Mouse (Mus musculus) retina, adult 2 months (tissue): ENCODE results near the gene Gm11172.
"Not testable (repeated sequence)": the region's sequence is repeated elsewhere in the genome, so short reads cannot be mapped to it uniquely, and the experiment has no call there.

Experiments used
- DNase-seq: peaks from one replicate; pipeline ENCODE4 v3.0.0-alpha.2; 2012; ENCODE audit warnings: low read depth, low spot score

The Gm11172 gene

DNA sequence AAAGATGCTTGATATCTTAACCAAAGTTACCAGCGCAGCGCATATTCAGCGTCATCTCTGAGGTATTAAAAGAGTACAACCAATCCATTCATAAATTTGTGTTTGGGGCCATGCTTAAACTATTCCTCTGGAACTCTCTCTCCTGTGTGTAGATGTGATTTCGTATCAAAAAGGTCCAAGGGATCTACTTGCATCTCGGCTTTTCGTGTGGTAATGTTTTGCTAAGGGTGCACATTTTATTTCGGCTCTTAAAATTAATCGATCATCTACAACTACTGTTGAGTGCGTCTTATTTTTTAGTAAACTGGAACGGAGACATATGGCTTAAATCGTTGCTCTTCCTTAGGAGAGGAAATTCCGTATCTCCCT is 21.8 kb downstream of the Gm11172 start:
- DNase-seq = no peak

DNA sequence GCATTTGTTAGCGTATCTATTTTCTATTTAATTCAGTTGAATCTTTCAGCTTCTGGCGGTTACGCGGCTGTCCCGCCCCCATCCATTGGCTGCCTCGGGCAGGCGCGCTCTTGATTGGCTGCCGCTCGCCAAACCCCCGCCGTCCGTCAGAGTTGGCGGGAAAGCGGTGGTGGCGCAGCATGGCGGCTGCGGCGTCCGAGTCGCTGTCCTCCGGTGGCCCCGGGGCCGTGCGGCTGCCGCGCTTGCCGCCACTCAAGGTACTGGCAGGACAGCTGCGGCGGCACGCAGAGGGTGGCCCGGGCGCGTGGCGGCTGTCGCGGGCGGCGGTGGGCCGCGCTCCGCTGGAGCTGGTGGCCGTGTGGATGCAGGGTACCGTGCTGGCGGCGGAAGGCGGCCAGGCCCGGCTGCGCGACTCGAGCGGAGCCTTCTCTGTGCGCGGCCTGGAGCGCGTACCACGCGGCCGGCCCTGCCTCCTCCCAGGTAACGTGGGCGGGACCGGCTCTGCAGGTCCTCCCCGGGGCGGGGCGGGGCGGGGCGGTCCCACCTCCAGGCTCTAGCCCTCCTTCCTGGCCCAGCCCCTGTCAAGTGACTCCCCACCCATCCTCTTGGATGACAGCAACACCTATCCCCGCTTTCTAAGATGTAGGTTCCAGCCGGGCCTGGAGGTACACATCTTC is 22.3 kb downstream of the Gm11172 start, which contains the start of gene Rmi2:
Gene Rmi2 (plus strand): TSS at position 149 of the 677 bp plus-strand sequence.
- DNase-seq = peak; percentile 44

DNA sequence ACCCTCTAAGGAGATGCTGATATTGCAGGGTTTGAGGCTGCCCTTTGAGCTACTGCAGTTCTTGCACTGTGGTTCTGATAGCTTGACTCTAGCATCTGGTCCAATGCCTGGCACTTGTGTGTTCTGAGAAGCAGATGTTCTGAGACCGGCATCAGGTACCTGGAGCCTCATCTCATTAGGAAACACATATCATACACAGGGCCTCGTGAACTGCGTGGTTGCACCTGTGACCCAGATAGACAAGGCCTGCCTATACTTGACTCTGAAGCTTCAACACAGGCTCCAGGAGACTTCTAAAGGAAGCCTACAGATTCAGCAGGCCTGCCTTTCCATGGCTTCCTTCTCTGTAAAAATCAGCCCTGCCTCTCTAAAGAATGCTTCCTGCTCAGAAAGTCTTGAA is 23.7 kb downstream of the Gm11172 start:
- DNase-seq = no peak

DNA sequence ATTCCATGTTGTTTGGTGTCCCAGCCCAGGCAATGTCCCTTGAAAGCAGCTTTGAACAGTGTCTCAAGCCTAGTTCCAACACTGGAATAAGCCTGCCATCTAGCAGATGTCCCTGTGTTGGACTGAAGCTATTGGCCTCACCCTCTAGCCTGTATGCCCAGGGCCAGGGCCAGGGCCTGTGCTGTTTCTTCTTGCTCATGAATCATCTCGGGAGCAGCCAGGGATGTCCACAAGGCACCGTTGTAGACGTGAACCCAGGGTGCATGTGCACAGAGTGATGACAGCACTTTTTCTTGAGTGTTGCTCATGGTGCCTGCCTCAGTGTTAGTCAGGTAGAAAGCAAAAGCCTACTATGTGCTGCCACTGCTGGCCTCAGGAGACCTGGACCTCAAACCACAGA is 24.5 kb downstream of the Gm11172 start:
- no peak for DNase-seq

DNA sequence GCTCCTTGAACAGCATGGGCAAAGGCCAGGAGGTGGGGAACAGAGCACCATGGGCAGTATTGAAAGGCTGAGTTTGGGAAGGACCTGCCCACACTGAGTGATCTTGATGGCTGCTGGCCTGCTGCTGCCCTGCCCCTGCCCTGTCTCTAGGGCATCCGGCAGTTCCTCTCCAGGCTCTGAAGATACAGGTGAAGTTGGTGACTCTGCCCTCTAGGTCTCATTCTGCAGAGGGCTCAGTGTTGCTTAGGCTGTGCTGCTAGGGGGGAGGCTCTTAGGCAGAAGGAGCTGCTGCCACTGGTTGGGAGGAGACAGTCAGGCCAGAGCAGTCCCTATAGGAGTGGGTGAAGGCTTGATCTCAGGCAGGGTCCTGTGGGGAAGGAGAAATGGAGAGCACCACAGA is 25.2 kb downstream of the Gm11172 start:
- DNase-seq = no peak

DNA sequence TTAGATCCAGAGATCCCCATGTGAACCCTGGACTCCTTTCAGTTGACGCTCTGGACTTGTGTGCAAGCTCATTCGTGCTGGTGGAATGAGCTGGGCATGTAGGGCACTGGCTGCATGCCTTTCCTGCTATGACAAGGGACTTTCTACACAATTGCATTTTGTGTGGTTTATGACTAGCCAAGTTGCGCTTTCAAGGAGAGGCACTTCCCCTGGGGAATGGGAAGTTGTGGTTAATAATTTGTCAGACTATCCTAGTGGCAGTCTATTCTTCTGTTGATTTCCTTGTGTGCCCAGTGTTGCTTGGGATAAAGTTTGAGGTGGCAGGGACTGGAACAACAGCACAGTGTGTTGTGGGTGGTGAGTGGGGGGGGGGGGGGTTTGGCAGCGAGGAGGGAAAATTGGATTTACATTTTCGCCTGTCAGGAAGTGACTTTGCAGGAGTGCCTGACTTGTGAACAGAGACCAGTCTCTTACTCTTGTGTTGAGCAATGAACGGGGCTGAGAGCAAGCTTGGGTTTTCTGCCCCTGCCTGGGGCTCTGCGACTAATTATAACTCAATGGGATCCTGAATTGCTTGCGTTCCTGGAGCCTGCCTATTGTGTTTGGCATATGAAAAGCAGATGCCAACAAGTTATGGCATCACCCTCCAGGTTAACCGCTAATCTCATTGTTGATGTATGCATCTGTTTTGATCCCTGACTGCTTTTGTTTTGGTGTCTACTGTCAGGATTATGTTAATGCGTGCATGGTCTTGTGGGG is 26.0 kb downstream of the Gm11172 start:
- DNase-seq = no peak

DNA sequence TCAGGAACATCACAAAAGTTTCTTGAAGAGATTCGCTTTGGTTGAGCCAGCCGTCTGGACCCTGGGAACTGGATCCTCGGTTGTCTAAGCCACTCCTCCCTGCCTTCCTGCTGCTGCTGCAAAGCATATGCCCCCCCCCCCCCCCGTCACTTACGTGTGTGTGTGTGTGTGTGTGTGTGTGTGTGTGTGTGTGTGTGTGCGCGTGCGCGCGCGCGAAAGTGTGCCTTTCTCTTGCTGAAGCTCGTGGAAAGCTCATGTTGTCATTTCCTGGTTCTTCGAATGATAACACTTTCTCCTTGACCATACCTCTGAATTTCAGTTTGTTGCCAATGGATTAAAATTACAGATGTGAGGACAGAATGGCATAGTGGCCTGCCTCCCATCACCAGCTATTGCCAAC is 27.3 kb downstream of the Gm11172 start:
- no peak for DNase-seq

DNA sequence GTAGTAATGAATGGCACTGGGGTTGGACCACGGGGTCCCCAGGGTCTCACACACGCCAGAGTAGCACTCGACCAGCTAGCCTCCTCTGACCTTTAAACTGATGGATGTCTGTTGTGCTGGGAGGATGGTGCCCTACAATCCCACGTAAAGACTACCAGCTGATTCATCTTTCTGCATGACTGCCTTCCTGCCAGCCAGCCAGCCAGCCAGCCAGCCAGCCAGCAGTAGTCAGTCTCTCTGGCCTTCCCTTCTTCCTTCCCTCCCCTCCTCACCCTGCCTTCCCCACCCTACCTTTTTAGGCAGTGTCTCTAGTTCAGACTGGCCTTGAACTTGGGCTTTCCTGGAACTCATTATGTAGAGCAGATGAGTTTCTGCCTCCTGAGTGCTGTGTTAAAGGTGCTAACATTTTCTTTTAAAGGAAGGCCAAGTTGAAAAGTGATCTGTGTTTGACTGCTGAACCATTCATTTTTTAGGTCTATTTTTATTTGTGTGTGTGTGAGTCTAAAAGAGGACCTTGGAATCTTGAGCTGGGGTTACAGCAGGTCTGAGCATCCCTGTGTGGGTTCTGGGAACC is 29.7 kb downstream of the Gm11172 start:
- DNase-seq = no peak

DNA sequence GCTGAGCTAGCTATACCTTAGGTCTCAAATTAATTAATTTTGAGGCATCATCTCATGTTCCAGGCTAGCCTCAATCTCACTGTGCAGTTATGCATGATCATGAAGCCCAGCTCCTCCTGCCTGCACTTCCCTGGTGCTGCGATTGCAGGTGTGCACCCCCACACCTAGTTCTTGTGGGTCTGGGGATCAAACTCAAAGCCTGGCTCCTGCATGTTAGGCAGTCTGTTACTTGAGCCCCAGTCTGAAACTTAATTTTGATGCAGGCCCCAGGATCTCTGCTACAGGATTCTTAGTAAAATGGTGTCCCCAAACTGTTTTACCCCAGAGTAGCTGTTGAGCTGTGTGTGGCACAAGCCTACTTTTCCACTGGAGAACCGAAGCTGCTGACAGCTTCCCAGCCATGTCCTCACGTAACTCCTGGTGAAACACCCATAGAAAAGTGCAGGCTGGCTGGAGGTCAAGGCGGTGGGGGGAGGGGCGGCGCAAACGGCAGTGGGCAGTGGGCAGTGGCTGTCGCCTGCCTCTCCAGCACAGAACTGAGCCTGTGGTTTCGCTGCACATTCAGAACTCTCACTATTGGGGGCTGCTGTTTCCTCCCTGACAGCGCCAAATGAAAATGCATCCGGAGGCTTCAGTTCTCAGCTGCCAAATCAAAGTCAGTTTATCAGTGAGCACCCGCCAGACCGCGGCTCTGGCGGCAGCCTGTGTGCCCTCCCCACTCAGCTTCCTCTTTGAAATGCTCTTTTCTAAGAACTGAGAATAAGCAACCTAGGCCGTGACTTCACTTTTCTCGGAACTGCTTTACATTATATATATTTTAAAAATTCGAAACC is 31.0 kb downstream of the Gm11172 start:
- no peak for DNase-seq

DNA sequence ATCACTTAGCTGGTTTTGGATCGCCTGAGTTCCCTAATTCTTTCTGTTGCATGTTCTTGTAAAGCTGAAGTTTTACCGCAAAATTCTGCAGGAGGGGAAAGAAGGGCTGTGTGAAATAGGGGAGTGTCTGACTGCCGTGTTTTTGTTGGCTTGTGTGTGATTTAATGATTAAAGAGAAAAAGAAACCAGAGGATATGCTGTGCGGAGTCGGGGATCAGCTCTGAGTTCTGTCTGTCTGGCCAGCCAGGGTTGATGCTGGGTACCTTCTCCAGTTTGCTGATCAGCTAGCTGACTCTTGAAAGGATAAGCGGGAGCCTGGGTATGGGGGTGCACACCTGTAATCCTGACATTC is 31.6 kb downstream of the Gm11172 start:
- DNase-seq = no peak

DNA sequence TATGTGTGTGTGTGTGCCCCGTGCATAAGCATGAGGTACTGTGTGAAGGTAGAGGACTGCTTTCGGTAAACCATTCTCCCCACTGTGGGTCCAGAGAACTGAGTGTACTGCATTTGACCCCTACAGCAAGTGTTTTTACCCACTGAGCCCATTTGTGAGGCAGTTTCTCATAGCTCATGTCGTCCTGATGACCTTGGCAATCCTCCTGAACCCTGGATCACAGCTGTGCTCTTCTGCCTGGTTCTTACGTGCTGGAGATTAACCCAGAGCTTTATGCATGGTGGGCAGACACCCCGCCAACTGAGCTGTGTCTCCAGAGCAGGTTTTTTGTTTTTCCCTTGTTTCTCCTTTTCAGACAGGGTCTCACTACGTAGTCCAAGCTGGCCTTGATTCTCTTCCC is 33.2 kb downstream of the Gm11172 start:
- DNase-seq = no peak

DNA sequence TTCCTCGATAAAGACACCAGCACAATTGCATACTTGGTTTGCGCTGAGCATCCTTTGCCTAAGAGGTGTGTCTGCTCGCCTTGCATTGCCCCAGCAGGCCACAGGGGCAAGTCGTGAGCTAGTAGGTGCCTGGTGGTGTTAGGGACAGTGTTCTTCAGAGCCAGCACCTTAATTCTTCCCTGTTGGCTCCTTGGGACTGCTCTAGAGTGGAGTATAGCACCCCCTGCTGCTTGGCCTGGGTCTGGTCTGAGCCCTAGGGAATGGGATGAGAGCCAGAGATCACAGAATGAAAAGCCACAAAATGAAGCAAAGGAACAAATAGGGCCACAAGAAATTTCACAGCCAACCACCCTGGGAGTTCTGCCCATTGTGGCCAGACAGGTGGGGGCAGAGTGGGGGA is 33.8 kb downstream of the Gm11172 start:
- peak; percentile 20 for DNase-seq

DNA sequence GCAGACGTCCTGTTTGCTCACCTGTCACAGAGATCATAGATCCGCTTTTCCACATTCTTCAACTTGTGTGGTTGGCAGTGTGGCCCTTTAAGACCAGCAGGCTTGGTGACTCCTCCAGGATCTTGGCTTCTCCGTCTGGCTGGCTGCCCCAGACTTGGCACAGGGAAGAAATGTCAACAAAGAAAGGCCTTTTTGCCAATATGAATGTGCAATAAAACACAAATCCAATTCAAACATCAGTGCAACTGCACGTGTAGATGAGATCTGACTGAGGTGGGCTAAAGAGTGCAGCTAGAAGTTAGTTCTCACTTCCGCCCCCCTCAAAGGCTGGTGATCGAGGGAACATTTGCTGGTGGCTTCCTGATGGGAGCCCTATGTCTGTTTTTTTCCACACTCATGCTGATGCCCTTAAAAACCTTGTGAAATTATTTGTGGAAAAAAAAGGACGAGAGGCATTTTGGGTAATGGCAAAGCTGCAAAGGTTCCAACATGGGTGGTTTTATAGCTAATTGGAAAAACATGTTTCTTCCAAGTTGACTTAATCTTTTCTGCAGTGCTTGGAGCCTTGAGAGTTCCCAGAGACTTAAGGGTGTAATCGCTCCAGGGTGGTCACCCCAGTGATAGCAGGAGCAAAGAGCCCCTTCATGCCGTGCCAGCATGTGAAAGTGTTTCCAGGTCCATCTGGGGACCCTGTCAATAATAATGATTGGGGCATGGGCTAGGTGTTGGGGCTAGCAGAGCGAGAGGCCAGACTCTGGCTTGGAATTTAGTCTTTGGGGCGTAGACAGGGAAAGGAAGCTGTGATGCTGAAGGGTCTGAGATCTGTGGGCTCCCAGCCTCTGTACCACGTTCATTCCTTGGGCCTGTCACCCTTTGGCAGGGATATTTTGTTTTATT is 37.5 kb downstream of the Gm11172 start:
- no peak for DNase-seq

DNA sequence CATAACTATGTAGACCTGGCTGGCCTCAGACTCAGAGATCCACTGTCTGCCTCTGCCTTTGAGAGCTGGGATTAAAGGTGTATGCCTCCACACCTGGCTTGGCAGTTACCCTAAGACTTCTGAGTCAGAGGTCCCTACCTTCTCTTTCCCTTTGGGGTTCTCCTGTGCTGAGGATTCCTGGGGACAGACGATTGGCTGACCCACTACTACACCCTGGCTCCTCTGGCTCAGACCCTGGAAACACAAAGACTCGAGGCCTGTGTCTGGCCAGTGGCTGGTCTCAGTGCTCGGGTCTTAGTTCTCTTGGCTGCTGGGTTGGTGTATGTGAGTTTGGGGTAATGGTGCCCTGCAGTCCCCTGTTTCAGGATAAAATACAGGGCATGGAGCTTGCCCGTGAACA is 38.2 kb downstream of the Gm11172 start:
- DNase-seq = no peak

DNA sequence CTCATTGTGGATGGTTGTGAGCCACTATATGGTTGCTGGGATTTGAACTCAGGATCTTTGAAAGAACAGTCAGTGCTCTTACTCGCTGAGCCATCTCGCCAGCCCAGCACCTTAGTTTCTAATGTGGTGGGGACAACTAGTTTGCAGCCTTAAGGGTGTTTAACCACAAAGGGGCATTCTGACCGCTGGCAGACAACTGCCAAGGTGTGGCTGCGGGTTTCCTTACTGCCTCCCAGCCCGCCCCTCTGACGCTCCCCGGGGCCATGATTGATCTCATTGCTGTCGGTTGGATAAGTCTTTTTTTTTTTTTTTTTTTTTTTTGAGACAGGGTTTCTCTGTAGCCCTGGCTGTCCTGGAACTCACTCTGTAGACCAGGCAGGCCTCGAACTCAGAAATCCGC is 39.5 kb downstream of the Gm11172 start:
- not testable (repeated sequence) for DNase-seq

DNA sequence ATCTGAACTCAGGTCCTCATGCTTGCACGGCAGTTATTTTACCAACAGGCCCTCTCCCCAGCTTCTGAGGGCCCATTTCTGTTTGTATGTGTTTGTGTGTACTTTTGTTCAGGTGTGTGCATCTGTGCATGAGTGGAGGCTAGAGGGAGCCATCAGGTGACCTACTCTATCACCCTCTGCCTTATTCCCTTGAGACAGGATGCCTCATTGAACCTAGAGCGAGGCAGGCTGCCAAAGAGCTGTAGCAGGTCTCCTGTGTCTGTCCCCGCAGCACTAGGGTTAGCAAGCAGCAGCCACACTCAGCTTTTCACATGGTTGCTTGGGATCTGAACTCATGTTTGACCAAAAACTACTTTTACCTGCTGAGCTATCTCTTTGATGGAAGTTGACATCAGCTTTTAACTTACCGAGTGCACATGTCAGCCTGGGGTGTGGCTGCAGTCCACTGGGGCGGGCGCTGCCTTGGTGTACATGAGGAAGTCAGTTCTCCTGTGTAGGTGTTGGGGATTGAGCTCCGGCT is 47.1 kb downstream of the Gm11172 start:
- no peak for DNase-seq

DNA sequence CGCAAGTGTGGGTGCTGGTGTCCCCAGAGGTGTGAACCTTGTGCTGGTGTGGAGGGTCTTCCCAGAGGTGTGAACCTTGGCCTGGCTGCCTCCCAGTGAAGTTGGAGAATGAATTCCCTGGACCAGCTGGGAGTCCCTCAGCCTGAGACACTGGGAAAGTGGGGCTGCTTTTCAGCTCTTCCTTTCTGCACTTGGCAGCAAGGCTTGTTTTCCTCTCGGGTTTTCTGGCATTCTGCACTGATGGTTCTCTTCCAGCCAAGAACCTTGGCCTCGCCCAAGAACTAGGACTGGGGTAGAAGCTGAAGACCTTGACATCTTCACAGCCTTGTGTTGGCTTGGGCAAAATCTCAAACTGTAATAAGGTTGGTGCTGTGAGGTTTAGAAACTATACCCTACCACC is 48.7 kb downstream of the Gm11172 start:
- DNase-seq = no peak
